Mouse (Mus musculus) adrenal gland, postnatal 10 days (tissue): ENCODE measurements at regions not wholly inside any gene's neighbourhood (a gene's known extent, or its start where the extent isn't known, plus 50 kb on each side); places are given as distances from the start of the nearest gene placed in this dataset.

Experiments used
- DNase-seq: peaks from one replicate; pipeline ENCODE4 v3.0.0; 2021; ENCODE audit warnings: mixed read lengths

- DNase-seq = no peak
Measured at GRCm38 (mm10) chr7:83031101-83031500, 164.0 kb downstream of the Mex3b start.

- DNase-seq = peak; percentile 4
Measured at GRCm38 (mm10) chr7:83032025-83032424, 164.9 kb downstream of the Mex3b start.

GRCm38 (mm10) chr7:83032924-83033323 is 165.8 kb downstream of the Mex3b start:
- peak; percentile 3 for DNase-seq

- no peak for DNase-seq
Measured at GRCm38 (mm10) chr7:83035190-83035589, 168.1 kb downstream of the Mex3b start.

DNA sequence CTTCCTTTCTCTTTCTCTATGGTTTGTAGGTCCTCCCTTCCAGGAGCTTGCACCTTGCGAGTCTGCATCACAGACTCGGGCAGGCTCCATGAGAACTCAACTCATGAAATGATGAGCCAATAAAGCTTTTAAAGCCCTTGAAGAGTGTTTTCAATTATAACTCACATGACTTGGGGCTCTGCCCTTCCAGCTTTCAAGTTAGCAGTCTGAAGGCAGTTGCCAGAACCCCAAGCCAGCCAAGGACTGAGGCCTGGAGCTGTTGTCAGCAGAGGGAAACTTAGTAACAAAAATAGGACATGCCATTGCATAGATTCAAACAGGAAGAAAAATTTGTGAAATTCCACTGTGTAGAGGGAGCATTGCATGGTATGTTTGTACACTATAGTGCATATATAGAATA is 169.3 kb downstream of the Mex3b start:
- peak; percentile 16 for DNase-seq

- no peak for DNase-seq
Measured at GRCm38 (mm10) chr7:83037100-83037499, 170.0 kb downstream of the Mex3b start.

- DNase-seq = no peak
Measured at GRCm38 (mm10) chr7:83037714-83038113, 170.6 kb downstream of the Mex3b start.

- DNase-seq = no peak
Measured at GRCm38 (mm10) chr7:83043746-83044145, 176.6 kb downstream of the Mex3b start.

DNA sequence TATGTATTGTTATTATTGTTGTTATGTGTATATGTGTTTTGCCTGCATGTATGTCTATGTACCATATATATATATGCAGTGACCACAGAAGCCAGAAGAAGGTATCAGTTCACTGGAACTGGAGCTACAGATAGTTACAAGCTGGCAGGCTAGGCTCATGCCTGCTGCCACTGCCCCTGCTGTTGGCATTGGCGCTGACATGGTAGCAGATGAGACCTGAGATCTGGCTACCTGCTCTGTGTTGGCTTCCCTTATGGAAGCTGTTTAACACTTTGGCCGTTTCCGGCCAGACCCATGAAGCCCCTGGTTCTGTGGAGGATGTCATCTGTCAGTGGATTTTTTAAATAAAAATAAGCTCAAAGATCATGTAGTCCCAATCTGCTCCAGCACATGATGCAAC is 178.1 kb downstream of the Mex3b start:
- no peak for DNase-seq

- DNase-seq = no peak
Measured at GRCm38 (mm10) chr7:83050011-83050410, 182.9 kb downstream of the Mex3b start.

- no peak for DNase-seq
Measured at GRCm38 (mm10) chr7:83050833-83051497, 183.8 kb downstream of the Mex3b start.

DNA sequence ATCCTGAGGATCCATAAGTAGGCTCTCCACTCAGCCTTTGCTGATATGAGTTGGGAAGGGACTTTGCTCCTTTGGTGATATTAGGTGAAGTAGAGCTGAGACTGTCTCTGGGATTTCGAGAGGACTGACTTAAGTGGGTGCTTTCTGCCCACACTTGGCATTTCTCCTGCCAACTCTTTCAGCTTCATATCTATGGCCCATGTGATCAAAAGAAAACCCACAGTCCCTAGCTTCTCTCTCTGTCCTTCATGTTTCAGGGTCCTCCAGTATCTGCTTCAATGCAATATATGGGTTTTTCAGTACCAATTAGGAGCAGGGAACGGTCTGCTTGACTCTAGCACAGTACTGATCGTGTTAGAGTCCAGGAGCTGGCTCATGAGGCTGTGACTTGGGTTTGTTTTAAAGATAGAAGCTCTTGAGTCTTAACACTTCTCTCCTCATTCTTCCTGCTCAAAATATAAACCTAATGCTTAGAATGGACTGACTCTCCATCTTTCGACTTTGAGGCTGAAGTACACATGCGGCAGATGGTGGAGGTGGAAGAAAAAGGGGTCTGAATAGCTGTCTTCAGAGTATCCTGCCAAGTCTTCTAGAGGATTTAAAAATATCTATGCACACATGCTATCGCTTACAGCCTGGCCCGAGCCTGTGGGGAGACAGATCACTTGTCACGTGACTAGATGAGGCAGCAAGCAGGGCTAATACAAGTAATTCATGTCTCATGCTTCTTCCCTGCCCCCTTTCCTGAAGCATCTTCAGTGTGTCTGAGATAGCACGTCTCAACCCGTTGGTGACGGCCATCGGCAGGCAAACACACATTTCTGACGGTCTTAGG is 189.2 kb downstream of the Mex3b start:
- no peak for DNase-seq

DNA sequence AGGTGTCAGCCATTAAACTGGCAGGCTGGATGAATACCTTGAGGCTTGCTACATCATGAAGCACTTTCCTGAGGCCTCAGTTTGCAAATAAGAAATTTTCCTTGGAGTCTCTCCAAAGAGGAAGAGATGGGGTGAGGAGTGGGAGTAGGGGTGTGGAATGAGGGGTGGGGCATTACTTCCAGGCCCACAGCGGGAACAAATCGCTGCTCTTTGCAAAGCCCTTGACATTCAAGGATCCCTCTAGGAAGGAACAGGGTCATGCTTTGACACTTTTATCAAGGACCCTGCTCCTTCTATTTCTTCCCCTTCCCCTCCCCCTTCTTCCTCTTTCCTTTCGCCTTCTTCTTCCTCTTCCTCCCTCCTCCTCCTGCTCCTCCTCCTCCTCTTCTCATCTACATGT is 193.2 kb downstream of the Mex3b start:
- DNase-seq = no peak

DNA sequence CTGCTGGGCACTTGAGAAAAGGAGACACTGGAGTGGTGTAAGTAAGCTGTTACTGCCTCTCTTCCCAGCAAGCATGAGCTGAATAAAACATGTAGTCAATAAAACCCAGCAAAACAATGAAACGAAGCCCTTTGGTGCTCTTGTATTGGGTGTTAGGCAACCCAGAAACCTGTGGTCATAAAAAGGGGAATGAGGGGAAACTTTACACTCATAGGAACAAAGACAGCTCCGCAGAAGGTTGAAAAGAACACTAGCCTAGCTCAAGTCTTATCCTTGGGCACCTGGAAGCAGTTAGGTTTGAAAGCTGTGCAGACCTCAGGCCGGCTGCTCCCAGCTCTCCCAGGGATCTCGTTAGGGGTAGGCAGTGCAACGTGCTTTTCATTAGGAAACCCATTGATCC is 193.6 kb downstream of the Mex3b start:
- DNase-seq = no peak

GRCm38 (mm10) chr7:83061197-83061893 is 194.2 kb downstream of the Mex3b start:
- no peak for DNase-seq

GRCm38 (mm10) chr7:83061894-83062477 is 194.9 kb downstream of the Mex3b start:
- DNase-seq = no peak

DNA sequence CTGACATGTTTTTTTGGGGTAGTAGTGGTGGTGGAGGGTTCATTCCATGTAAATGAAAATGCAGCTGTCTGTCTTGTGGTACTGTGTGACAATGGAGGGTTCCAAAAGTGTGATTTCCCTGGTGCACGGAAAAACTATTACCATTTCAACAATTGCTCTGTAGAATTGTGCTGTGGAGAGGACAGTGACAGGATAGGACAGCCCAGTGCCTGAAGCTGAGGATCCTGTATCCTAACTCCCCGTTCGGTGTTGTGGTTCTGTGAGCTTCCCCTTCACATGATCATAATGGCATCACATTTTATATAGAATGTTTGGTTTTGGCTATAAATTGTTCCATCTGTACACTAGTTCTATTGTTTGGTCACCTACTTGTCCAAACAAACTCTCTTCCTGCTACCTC is 196.4 kb downstream of the Mex3b start:
- no peak for DNase-seq

- no peak for DNase-seq
Measured at GRCm38 (mm10) chr7:83065341-83065740, 198.2 kb downstream of the Mex3b start.

- no peak for DNase-seq
Measured at GRCm38 (mm10) chr7:83074399-83074970, 207.4 kb downstream of the Mex3b start.

DNA sequence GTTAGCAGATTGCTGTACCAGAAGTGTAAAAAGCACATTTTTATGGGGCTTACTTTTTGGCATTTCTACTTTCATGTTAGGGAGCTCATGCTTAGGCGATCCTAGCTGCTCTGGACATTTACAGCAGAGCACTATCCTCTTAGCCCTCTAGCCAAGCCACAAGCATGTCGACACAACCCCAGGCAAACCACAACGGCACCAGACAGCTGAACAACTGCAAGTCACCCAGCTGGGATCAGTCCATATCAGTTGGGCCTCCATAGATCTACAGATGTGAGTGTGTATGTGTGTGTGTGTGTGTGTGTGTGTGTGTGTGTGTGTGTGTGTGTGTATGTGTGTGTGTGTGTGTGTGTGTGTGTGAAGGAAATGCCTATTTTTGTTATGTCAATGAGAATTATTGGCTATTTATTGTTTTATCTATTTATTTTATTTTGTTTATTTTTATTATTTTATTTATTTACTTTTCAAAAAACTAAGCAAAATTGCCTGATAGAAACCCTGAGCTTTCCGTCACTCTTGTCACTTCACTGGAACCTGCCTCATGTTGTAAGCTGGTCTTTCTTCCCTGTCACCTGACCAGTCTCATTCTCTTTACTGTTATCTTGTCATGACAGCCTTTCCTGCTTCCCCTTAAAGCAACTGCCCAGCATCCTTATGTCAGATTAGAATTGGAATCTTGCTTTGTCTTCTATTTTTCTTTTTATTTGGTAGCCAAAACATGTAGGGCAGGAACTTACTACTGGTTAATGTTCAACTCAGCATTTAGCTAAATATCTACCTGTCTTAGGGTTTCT is 208.2 kb downstream of the Mex3b start:
- no peak for DNase-seq
